Mouse (Mus musculus) spleen, postnatal 4 days (tissue): ENCODE measurements at regions not wholly inside any gene's neighbourhood (a gene's known extent, or its start where the extent isn't known, plus 50 kb on each side); places are given as distances from the start of the nearest gene placed in this dataset.

Source experiments
- DNase-seq, 2 experiments: peaks; one replicate each; pipeline ENCODE4 v3.0.0; 2022; ENCODE audit warnings: low spot score in 2 of 2

DNA sequence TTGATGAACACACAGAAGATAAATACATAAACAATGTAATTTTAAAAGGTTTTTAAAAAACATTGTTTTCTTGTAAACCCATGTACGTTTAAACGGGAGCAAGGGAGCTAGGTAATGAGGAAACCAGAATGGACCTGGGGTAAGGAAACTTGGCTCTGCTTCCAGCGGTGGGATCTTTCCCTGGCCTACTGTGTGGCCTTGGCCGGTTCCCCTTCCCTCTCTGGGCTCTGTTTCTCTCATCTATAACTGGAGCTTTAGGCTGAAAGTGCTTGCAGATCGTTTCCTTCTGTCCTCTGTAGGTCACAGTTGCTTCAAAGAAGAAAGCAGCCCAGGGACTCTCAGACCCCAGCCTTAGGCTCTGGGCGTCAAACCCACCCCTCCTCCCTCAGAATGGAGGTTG is 285.1 kb upstream of the Zmiz1 start:
- DNase-seq, result no peak

DNA sequence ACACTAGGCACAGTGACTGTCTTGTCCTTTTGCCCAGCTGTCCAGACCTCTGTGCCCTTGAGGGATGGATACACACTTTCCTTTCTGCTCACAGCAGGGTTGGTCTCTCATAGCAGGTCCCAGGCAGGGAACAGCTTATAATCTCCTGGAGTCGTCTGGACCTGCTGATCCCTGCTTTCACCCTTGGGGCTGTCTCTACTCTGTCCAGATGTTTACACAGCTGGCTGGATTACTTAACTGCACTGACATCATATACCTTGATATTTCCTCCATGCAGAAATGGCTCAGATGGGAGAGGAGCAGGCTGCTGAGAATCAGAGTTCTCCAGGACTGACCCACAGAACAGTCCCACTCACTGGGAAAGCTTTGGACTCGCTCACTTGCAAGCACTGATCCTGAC is 284.6 kb upstream of the Zmiz1 start:
- no peak for DNase-seq

DNA sequence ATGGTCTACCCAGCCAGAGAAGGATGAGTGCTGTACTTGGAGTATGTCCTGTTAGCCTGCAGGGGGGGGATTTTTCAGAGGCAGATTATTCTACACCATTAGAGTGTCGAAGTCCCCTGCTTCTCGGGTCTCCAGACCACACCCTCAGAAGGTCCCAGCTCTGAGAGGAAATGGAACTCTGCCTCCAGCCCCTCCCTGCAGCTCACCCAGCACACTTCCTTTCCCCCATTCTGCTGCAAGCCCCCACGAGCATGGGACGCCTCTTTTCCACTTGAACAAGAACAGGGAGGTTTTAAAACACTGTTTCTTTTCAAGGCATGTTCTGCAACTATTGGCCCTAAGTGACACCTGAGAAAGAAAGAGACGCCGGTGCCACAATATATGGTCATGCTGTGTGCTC is 282.8 kb upstream of the Zmiz1 start:
- no peak for DNase-seq

DNA sequence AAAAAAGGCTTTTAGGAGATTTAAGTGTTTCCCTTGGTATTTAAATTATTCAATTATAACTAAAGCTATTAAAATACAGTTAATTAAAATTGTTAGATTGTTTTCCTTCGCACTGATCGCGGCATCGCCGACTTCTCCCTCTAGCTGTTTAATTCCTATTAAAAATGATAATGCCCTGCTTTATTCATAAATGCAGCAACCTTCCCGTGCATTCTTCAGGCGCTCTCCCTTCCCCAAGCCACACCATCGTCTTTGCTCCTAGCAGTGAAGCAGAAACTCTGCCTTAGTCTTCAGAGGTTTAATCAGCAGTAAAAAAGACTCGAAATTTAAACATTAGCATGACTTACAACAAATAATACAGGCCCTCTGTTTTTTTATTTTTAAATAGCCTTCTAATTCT is 278.9 kb upstream of the Zmiz1 start:
- no peak for DNase-seq

DNA sequence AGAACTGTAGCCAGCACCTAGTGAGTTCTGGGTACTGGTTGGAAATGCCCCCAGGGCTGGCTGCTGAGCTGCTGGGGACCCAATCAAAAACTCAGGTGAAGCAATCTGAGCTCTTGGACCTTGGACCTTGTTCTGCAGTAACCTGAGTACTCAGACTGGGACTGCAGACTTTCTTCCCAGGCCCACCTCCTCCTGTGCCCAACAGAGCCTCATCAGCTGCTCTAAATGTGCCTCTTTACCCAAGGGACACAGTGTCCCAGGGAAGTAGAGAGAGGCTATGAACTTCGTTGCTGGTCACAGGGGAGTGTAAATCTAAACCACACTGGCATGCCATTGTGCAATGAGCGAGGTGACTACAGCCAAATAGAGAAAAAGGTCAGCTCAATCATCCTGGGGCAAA is 277.6 kb upstream of the Zmiz1 start:
- DNase-seq, result no peak

DNA sequence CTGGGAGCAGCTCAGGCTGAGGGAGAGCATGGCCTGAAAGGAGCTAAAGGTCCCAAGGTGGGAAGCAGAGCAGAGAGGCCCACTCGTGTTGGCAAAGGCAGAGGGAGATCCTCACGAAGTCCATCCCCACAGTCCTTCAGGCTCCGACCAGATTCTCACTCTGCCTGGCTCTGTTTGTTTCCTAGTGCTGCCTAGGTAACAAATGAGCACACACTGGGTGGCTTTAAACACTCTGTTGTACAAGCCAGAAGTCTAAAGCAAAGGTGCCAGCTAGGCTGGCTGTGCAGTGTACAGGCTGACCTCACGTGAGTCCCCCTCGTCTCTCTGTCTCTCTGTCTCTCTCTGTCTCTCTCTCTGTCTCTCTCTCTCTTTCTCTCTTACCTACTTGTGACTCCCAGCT is 274.9 kb upstream of the Zmiz1 start:
- no peak for DNase-seq

DNA sequence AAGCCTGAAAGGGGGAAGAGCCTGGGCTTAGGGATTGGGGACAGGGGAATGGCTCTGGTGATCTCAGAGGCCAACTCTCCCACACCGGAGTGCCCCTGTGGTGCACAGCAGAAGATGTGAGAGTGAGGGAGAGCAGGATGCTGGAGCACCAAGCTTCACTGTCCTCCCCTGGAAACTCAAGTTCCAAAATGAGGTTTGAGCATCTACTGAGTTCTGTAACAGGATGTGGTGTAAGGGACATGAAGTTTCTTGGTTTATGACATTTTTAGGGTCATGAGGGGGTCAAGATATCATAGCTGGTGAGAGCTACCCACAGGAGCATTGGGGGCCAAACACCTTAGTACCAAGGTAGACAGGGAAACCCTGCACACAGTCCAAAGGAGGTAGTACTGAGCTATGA is 274.1 kb upstream of the Zmiz1 start:
- no peak for DNase-seq

DNA sequence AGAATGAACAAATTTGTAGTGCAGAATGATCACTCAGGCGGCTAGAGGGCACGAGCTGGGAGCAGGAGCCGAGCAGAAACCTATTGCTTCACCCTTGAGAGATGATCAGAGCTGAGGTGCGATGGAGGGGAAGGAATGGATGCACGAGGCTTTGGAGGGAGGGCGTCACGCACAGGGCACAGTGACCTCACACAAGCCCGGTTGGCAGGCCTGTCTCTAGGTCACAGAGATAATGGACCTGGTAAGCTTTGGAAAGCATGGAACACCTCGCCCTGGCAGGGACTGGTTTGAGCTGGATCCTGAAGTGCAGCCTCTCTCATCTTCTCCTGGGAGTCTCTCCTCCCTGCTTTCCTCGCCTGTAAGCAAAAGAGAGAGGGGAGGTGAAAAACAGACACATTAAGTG is 273.4 kb upstream of the Zmiz1 start:
- DNase-seq, result no peak

DNA sequence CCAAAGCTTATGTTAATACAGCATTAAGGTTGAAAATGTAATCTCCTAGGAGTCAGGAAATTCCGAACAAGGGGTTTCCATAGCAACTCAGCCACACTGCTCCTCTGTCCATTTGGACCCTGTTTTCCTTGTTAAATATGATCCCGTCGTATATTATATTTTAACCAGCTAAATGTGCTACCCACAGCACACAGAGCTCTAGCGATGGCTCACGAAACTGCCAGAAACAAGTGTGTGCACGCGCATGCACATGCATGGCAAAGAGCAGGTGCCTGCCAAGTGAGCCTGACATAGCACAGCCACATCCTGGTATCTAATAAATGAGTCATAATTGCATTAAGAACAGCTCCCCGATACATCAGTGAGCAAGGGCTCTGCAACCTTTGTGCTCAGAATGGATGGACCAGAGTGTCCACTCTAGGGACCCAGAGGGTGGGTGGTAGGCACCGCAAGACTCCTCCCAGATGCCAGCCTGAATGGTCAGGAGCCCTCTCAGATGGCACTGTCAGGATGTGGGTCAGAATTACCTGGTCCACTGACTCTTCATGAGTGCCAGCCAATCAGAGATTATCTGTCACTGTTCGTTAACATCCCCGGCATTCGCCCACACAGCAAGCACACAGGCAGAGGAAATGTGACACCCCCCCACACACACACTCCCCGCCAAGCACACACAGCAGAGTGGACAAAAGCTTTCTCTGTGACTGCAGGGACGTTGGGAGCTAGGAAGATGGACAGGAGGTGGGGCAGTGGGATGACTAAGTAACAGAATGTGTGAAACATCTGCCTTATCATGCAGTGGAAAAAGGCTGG is 272.8 kb upstream of the Zmiz1 start:
- no peak for DNase-seq

DNA sequence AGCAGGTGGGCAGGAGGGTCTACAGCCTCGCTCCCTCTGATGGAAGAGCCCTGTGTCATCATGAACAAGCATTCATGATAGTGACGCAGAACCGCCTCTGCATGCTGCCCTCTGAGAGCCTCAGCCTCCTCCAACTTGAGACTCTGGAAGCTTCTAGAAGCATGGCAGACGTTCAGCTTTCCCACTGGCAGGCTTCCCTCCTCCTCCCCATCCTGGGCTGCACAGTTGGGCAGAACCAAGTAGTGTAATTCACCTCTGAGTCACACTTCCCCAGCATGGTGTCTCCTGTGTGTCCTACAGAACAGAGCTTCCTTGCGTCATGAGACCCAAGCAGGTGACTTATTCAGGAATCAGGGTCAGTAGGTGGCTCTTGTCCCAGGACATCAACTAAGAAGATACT is 271.3 kb upstream of the Zmiz1 start:
- no peak for DNase-seq

DNA sequence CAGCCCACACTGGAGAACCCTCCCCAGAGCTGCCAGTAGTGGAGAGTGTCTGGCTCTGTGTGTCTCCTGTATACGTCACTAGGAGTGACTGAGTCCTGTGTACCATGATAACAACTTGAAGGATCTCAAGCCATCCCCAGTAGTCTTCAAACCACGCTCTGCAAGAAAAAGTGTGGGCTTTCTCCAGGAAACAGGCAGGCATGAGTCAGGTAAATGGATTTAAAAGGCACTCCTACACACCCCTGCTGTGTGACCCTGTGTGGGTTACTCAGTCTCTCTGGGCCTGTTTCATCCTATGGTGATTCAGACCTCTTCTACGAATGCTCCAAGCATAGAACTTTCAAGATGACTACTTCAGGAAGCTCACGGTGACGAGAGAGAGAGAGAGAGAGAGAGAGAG is 269.7 kb upstream of the Zmiz1 start:
- no peak for DNase-seq

DNA sequence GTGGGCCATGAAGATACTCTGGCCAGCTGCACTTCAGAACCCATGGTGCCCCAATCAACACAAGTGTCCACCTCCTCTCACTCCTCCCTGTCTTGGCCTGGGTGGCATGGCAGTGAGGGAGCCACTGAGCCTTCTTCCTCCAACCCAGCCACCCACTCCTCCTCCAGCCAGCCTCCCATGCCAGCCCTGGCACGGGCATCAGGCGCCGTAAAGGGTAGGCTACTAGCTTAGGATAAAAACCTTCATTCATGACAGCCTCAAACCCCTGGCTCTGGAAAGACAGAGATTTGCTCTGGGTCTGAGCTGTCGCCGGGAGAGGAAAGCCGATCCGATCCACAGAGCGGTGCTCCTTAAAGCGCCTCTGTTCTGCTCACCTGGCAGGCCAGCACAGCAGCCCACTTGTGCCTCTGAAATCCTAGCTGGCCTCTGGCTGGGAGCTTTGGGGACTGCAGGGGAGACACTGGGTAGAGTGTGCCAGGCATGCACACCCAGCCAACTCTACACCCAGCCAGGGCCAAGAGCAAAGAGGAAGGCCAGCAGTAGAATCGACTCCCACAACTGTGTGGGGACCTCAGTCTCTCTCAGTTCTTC is 268.2 kb upstream of the Zmiz1 start:
- no peak for DNase-seq

DNA sequence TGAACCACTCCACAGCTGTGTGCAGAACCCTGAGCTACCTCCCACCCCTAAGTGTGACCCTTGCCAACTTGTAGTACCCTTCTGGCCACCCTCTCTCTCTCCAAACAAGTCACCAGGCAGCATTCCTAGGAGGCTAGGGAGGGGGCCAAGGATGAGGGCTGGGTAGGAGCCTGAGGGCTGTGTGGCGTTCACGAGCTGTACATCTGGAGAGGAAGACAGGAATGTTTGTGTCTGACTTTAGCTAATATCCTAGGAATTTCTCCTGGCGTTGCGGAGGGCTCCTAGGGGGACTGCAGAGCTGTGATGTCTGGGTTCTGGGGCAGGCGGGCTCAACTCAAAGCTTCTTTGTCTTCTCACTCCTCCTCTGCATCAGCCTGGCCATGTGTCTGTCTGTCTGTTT is 262.2 kb upstream of the Zmiz1 start:
- no peak for DNase-seq

DNA sequence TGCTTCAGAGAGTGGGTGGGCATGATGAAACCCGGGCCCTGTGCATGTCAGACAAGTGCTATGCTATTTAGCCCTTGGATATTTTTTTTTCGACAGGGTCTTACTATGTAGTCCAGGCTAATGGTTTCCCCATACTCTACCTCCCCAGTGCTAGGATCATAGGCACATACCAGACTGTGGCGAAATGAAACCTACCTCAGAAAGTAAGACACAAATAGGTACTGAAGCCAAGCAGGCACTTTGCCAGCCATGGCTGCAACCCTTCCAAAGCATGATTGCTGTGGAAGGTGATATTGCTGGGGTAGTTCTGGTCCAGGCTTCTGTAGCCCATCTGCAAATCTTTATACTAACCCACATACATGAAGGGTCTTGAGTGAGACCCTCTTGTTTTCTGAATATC is 259.1 kb upstream of the Zmiz1 start:
- DNase-seq, result no peak

DNA sequence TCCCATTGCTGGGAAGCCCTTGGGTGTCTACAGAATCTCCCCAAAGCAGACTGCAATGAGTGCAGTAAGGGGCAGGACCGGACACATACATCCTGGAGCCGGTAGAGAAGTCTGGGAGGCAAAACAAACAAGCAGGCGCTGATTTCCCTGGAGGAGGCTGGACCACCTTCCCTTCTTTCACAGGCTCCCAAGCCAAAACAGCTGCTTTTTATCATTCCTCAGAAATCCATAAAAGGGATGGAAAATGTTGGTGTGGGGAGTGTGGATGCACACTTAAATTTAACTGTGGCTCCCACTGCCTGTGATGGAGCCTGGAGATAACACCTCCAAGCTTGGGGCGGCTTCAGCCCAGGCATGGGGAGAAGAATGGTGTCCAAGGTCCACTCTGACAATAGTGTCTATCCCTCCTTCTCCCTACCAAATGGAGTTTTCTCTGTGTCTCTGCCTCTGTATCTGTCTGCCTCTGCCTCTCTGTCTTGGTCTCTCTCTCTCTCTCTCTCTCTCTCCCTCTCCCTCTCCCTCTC is 258.3 kb upstream of the Zmiz1 start:
- DNase-seq, result no peak

DNA sequence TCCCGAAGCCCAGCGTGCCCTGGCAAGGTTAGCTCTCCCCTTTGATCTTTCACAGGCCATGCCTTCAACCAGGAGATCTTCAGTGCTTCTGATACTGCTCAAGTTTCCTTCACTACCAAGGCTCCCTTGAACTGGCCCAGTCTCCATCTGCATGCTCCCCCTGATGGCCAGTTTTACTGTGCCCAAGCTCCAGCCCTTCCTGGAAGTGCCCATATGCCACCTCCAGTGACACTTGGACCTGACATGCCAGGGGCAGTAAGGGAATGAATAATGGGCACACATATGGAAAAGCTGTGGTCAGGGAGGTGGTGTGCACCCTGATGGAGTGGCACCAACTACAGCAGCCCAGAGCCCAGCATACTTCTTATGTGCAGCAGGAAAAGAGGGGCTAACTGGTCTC is 256.7 kb upstream of the Zmiz1 start:
- DNase-seq, result no peak

DNA sequence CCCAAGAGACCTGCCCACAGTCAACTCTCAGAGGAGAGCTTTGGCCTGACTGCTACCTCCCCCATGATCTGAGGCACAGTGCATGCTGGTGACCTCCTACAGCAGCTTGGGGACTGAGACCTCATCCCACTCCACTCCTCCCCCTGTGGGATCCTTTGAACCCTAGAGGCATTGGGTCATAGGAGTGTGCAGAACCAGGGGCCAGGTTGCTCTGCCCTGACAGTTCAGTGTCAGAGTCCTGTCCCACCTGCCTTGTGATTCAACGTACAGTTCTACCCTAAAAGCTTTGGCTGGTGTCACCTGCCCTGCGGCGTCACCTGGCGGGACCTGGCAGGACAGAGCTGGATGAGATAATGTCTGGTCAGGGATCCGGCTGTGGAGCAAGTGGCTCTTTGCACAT is 254.9 kb upstream of the Zmiz1 start:
- DNase-seq, result no peak

DNA sequence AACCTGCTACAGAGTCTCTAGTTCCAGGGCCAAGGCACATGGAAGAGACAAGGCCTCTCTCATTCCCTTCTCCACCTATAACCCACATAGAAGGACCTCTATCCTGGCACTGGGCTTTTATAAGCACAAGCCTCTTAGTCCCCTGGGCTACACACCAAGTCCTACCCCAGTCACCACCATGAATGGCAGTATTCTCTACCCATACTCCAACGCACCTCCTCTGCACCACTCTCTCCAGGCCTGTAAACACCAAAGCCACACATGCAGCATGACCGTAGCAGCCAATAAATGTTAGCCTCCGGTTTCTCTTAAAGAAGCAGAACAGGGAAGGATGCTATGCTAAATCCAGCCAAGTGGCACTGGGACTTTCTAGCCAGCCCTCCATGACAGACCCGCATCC is 252.1 kb upstream of the Zmiz1 start:
- DNase-seq, result no peak

DNA sequence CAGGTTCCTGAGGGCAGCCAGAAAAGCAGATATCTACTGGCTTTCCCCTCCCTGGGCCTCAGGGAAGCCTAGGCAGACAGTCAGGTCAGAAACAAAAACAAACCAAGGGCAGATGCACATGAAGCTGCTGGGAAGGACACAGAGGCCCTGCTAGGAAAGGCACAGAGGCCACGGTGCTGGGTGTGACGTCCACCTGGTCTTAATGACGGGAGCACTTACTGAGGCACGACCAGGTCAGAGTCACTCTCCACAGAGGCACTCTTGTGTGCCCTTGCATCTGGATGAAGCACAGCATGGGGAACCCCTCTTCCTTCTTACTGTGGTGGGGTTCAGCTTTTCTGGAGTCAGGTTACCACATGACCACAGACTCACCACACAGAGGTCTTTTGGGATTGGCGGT is 251.6 kb upstream of the Zmiz1 start:
- no peak for DNase-seq

DNA sequence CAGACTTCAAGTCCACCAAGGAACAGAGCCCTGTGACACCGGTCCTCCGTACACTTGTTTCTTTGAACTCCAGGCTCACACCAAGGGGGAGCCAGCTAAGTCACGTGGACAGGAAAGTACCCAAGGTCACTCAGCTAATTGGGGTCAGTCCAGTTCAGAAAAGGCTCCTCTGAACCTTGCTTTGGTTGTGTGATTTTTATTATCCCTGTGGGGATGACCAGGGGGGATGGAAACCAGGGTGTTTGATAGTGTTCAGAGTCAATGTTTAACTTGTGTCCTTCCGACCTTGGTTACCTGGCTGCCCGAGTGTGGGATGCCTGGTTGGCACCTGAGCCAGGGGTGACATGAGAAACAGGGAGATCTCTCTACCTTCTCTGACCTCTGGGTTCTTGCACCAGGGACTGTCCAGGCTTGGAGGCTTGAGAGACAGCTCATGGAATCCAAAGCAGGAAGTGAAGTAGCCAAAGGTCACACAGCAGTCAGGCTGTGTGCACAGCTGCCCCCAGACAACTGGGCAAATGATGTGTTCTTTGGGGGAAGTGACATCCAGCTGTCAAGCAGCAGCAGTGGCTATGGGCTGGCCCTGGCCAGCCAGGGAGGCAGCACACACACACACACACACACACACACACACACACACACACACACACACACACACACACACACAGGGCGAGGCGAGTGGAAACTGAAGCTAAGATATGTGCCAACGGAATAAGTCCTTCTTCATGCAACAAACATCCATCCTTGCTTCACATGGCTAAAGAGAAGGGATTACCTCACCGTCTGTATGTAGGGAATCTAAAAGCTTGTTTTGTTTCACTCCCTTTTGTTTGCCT is 250.5 kb upstream of the Zmiz1 start:
- no peak for DNase-seq

DNA sequence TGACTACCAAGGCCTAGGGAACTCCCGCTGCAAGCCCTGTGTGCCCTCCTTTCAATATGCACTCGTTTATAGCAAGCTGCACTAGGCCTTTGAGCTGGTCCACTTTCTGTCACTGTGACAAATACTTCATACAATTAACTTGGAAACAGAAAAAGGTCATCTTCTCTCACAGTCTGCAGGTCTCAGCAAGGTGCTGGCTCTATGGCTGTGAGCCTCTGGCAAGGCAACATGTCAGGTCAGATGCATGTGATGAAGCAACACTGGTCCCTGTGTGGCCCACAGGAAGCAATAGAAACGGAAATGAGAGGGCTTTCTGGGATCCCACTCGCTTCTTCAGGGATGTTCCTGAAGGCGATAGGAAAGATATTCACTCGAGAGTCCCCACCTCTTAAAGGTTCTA is 245.9 kb upstream of the Zmiz1 start:
- no peak for DNase-seq

DNA sequence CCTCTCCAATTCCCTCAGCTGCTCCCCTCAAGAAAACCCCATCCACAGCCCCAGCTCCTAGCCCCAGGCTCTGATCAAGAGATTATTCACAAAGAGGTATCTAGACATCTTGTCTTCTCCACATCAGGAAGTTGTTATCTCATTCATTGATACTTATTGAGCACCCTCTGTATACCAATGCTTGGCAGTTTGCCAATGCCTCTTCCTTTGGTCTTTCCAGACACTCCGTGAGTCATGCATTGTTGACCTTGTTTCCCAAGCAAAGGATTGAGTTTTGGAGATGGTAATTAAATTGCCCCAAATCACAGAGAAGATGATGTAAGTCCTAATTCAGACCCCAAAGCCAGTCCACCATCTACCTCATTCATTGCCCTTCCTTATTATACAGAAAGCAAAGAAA is 235.9 kb upstream of the Zmiz1 start:
- no peak for DNase-seq

DNA sequence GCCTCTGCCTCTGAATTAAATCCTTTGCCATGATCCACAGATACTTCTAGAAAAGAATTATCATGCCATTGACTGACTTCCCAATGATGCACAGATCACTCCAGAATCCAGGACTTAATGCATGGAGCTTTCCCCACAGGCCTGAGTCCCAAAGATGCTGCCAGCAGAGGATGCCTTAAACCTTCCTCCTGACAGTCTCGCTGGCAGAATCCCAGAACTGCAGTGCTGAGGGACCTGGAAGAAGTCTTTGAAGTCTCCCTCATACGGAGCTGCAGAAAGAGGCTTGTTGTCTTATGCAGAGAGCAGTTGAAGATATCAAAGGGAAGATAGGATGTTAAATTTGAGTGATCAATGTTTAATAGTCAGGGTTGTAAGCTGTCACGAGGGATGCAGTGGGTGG is 233.8 kb upstream of the Zmiz1 start:
- DNase-seq, result no peak
